Mouse (Mus musculus): ENCODE measurements at regions not wholly inside any gene's neighbourhood (a gene's known extent, or its start where the extent isn't known, plus 50 kb on each side); places are given as distances from the start of the nearest gene placed in this dataset.

- TF ChIP-seq EP300 (IDR thresholded peaks at IDR 0.05) (no peak), CTCF (IDR thresholded peaks at IDR 0.05) (no peak)
These were observed 72.2 kb upstream of the Trpc4 start for GRCm38 (mm10) chr3:54083634-54084033.
